Mouse (Mus musculus): ENCODE measurements at regions not wholly inside any gene's neighbourhood (a gene's known extent, or its start where the extent isn't known, plus 50 kb on each side); places are given as distances from the start of the nearest gene placed in this dataset.

- in situ Hi-C loops (cut with MboI, MseI) = loop anchor here (25.0 kb wide), 1 partner anchor 1398 kb away; no protein-coding TSS in a partner anchor
These were observed 69.4 kb downstream of the Gm11487 start for GRCm38 (mm10) chr4:73335218-73336104.

Data from T-helper 2 cell (primary cell).